Mouse (Mus musculus) layer of hippocampus, adult 9-10 months (tissue): Measurements from ENCODE around the gene Tsacc.

Experiments used
- DNase-seq: peaks from one replicate; pipeline ENCODE4 v3.0.0; 2022; ENCODE audit warnings: low spot score

Gene Tsacc

DNA sequence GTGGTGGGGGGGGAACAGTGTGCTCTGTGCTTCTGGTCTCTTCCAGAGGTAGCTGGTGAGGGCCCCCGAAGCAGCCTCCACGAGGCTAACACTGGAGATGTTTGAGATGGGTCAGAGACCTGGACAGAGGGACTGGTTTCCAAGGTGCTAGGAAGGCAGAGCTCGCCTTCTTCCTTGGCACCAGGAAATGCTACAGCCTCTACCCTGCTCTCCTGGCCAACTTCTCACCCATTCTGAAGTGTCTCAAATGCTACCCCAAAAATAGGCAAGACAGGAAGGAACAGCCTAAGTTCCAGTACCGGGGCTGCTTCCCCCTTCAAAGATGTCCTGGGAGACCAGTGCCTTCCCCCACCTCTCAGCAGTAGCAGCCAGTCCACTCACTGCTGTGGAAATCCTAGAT, 57.4 kb downstream of the Tsacc start:
- DNase-seq = no peak

DNA sequence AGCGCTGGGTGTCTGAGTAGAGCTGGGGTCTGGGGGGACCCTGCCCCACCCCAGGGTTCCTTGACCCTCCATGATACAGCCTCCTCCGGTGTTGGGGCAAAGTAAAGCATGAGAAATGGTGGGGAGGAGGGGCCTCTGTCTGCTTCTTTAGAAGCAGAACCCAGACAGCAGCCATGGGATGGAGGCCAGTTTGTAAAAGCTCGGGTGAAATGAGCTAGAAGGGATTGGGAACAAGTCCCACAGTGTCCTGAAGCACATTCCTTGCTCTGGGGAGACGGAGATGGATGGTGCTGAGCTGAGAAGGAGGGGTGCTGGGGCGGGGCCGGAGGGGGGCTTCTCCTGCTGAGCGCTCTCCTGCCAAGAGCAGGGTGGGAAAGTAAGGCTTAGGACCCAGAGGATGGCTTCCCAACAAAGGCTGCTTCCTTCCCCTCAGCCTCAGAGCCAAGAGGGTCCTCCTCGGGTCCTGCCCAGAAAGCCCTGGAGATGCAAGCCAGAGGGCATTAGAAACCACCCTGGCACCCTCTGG, 57.9 kb downstream of the Tsacc start:
- DNase-seq = no peak

DNA sequence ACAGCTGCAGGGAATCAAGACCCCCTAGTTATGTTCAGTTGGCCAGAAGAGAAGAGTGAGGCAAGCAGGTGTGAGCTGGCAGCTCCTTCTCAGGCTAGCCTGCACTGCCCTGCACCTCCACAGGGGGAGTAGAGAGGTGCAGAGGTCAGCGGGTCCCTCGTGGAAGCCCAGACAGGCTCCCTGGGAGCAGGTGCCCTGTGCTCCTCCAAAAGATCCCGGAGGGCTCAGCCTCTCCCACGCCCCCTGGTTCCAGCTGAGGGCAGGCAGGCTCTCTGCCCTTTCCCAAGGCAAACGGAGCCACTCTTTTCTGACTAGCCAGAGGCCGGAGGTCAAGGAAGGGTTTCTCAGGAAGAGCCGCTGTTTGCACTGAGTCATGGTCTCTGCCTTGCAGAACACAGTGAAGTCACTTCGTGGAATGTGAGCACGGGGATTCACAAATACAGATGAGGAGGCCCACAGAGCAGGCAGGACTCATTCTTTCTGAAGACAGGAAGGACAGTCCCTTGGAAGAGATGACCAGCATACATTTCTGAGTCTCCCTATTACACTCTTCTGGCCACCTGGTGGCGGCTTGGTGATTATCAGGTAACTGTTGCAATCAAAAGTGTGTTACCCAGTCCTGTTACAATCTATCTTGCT, 59.1 kb downstream of the Tsacc start:
- DNase-seq = no peak

- no peak for DNase-seq
Measured at GRCm38 (mm10) chr3:88237161-88237555, 59.6 kb downstream of the Tsacc start.

DNA sequence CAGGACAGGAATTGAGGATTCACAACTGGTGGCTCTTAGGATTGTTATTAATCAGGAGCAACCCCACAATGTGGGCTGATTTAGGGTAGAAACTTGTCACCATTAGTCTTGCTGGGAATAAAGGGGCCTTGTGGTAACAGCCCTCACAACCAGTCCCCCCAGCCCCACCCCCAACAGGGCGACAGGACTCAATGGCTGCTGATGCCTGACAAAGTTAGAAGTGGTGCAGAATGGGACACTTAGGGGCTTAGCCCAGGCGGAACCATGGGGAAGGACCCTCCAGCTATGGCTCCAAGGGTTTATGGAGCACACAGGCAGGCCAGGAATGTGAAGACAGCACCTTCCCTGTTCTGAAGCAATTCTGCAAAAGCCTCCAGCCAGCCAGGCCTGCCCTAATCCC, 61.2 kb downstream of the Tsacc start:
- DNase-seq = no peak

- no peak for DNase-seq
Measured at GRCm38 (mm10) chr3:88235216-88235615, 61.6 kb downstream of the Tsacc start.

GRCm38 (mm10) chr3:88234041-88234440, 62.8 kb downstream of the Tsacc start:
- DNase-seq = no peak

DNA sequence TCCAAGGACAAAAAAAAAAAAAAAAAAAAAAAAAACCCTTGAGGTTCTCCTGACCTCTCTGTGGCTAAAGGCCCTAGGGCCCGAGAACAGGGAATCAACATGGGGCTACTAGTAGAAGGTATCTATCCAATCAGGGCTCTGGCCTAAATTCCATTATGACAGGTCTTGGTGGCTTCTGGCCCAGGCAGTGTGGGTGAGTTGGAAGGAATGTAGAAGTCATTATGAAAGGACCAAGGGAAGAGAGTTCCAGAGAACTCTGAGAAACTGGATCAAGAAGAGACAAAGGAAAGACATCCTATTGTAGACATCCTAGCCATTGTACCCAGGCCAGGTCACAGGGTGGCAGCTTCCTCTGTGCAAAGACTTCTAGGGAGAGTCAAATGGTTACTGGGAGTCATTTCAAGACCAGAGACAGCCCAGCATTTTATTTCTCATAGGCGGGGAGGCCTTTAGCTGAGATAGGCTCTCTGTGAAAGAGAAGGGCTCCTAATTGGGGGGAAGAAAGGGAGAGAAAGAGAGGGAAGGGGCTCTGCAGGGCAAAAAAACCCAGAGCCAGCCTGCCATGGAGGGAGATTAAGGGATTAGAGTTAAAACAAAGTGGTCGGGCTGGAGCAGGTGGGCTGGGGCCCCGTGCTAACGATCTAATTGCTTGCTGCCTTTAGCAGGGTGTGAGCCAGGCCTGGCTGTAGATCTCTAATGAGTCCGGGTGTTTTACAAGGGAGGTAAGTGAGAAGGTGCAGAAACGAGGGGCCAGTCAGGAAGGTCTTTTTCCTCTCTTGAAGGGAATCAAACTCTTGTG, 63.7 kb downstream of the Tsacc start:
- DNase-seq = no peak
